Mouse (Mus musculus) forebrain, embryonic 12.5 days (tissue): ENCODE data around the gene Dpp4. TPM values are rescaled to one million over a fixed set of nuclear protein-coding genes. Genes with fewer than 3 reads are reported as not detected.

Source experiments
- ATAC-seq: fragments of 200-750 bp; cut with Nextera tagmentation; 2 replicates; pipeline ENCODE4 v1.8.0; 2017; ENCODE audit warnings: moderate TSS enrichment; ENCODE audit not compliant: low FRiP score
- H3K27ac ChIP-seq: fragments of 300-500 bp; sonication (generic); 2 replicates; pipeline ENCODE4 v1.5.1; 2016; ENCODE audit warnings: mild to moderate bottlenecking
- H3K27me3 ChIP-seq: fragments of 300-500 bp; sonication (generic); 2 replicates; pipeline ENCODE4 v1.6.1; 2016; ENCODE audit warnings: mild to moderate bottlenecking
- H3K36me3 ChIP-seq: fragments of 300-500 bp; sonication (generic); replicated peaks from 2 replicates; pipeline ENCODE4 v1.6.1; 2016; ENCODE audit warnings: mild to moderate bottlenecking
- H3K4me1 ChIP-seq: fragments of 300-500 bp; sonication (generic); 2 replicates; pipeline ENCODE4 v1.6.1; 2016
- H3K4me2 ChIP-seq: fragments of 300-500 bp; sonication (generic); 2 replicates; pipeline ENCODE4 v1.6.1; 2016; ENCODE audit warnings: mild to moderate bottlenecking, moderate library complexity
- H3K4me3 ChIP-seq: fragments of 300-500 bp; sonication (generic); replicated peaks from 2 replicates; pipeline ENCODE4 v1.5.1; 2016; ENCODE audit warnings: mild to moderate bottlenecking
- H3K9ac ChIP-seq: fragments of 300-500 bp; sonication (generic); 2 replicates; pipeline ENCODE4 v1.6.1; 2016; ENCODE audit warnings: mild to moderate bottlenecking
- H3K9me3 ChIP-seq: fragments of 300-500 bp; sonication (generic); 2 replicates; pipeline ENCODE4 v1.6.1; 2016
- WGBS: fragments of 180-500 bp; shearing (Covaris S2); methylation state at CpG from one replicate; pipeline ENCODE4 v1.1.7; 2016; 5-methylcytosine and 5-hydroxymethylcytosine counted together
- polyA plus RNA-seq: library from polyadenylated mRNA; unstranded; fragments of >200 nt; fragmentation: Nextera tagmentation; extraction: Ambion mirVana; gene quantifications from 2 replicates; pipeline ENCODE4 v1.2.1, GENCODE M21; 2016

Dpp4 gene
- polyA plus RNA-seq, 1 experiment from 2014 or later: 1.0 TPM

GRCm38 (mm10) chr2:62344367-62344766, 67.7 kb downstream of the Dpp4 start:
- no peak overlapping the region for H3K4me2 ChIP-seq
- H3K36me3 ChIP-seq: no peaks in the 10 kb centered on the region
- peaks cover 8% of the 10 kb centered on the region for H3K4me1 ChIP-seq
- no peaks in the 10 kb centered on the region for H3K9me3 ChIP-seq
- no peak overlapping the region for H3K27ac ChIP-seq
- H3K27me3 ChIP-seq: peaks cover 6% of the 10 kb centered on the region; the same call in 1 of the 2 replicates
- no peak for ATAC-seq
- WGBS: 61% methylated on average over 6 of the region's 6 CpGs
- H3K9ac ChIP-seq: no peak overlapping the region
- no peak overlapping the region for H3K4me3 ChIP-seq

GRCm38 (mm10) chr2:62341734-62342128, 70.3 kb downstream of the Dpp4 start:
- H3K4me3 ChIP-seq: no peak overlapping the region; the same call in 1 of the 2 replicates
- peaks cover 6% of the 10 kb centered on the region; the same call in 1 of the 2 replicates for H3K27me3 ChIP-seq
- H3K36me3 ChIP-seq: no peaks in the 10 kb centered on the region
- no peaks in the 10 kb centered on the region for H3K9me3 ChIP-seq
- ATAC-seq: 0 out of 2 replicates have a peak, but pooled peaks have one; percentile 36
- WGBS: 12% methylated on average over 14 of the region's 14 CpGs
- peak overlapping the region; percentile 44 for H3K4me2 ChIP-seq
- no peak overlapping the region for H3K9ac ChIP-seq
- H3K27ac ChIP-seq: no peak overlapping the region
- H3K4me1 ChIP-seq: peaks cover 8% of the 10 kb centered on the region

DNA sequence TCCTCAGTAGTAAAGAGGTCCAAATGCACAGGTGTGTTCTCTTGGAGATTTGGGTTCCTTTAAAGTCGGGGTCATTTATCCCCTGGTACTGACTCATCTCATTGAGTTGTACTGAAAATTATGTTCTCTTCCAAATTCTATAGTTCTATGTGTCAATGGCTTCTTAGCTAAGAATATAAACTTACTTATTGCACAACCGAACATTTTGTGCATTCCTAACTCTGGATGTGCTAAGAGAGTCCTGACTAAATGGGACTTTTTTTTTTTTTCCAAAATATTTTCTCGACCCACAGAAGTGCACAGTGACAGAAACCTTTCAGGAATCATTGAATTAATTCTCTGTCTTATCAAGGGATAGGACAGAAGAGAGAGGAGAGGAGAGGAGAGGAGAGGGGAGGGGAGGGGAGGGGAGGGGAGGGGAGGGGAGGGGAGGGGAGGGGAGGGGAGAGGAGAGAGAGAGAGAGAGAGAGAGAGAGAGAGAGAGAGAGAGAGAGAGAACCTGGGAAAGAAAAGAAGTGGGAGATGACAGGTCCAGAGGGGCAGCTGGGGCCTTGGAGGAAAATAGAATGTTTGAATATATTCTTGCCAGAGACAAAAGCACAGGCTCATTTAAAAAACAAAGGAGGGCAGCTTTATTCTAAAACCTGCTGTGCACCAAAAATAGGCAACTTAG, 70.8 kb downstream of the Dpp4 start:
- Histone ChIP-seq H3K27ac (no peak overlapping the region), H3K27me3 (peaks cover 6% of the 10 kb centered on the region; the same call in 1 of the 2 replicates), H3K9ac (no peak overlapping the region), H3K4me1 (peaks cover 8% of the 10 kb centered on the region), H3K4me2 (peak overlapping the region; percentile 44), H3K4me3 (no peak overlapping the region), H3K36me3 (no peaks in the 10 kb centered on the region), H3K9me3 (no peaks in the 10 kb centered on the region)
- WGBS: 67% methylated on average over 3 of the region's 3 CpGs
- no peak for ATAC-seq

DNA sequence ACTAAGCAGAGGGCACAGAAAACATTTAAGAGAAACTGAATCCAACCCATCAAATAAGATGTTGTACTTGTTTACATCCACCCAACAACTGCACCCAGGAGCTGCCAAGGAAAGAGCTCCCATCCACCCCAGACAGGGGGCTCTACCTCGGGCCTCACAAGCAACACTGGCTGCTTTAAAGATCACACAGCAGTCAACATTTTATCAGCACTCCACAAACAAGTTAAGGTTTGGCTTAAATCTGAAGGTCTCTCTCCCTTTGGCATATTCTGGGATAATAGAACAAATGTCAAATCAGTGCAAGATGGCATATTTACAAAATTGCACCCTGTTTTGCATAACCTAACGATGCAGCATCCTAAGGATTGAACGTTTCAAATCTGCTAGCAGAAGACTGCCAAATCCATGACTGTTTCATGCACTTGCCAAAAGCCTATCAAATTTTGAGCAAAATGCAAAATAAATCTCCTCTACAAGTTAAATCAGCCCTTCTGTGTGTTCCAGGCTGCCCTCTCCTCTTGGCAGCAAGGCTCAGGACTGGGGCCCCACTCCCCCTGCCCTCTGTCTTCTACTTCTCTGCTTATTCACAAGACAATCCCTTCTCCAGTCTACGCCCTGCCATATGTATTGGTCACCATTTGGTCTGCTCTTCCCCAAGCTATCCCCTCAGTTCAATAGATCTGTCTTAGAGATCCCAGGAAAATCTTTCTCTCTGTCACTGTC, 72.6 kb downstream of the Dpp4 start:
- H3K4me1 ChIP-seq: peaks cover 8% of the 10 kb centered on the region
- no peak overlapping the region for H3K4me3 ChIP-seq
- H3K27ac ChIP-seq: no peak overlapping the region
- H3K36me3 ChIP-seq: no peaks in the 10 kb centered on the region
- no peak overlapping the region for H3K9ac ChIP-seq
- no peak for ATAC-seq
- no peaks in the 10 kb centered on the region for H3K9me3 ChIP-seq
- H3K27me3 ChIP-seq: peaks cover 6% of the 10 kb centered on the region; the same call in 1 of the 2 replicates
- H3K4me2 ChIP-seq: no peak overlapping the region
- WGBS: 73% methylated on average over 4 of the region's 4 CpGs

GRCm38 (mm10) chr2:62337086-62337485, 74.9 kb downstream of the Dpp4 start:
- Histone ChIP-seq H3K4me3 (no peak overlapping the region), H3K27ac (no peak overlapping the region), H3K4me2 (no peak overlapping the region), H3K4me1 (peaks cover 6% of the 10 kb centered on the region), H3K9ac (no peak overlapping the region), H3K9me3 (no peaks in the 10 kb centered on the region), H3K36me3 (no peaks in the 10 kb centered on the region), H3K27me3 (no peaks in the 10 kb centered on the region)
- WGBS: 94% methylated on average over 7 of the region's 7 CpGs
- no peak for ATAC-seq

GRCm38 (mm10) chr2:62334397-62335243, 77.4 kb downstream of the Dpp4 start:
- no peak for ATAC-seq
- no peak overlapping the region for H3K9ac ChIP-seq
- H3K27me3 ChIP-seq: no peaks in the 10 kb centered on the region
- no peaks in the 10 kb centered on the region for H3K9me3 ChIP-seq
- H3K4me1 ChIP-seq: no peaks in the 10 kb centered on the region
- H3K36me3 ChIP-seq: no peaks in the 10 kb centered on the region
- no peak overlapping the region for H3K4me3 ChIP-seq
- no peak overlapping the region for H3K27ac ChIP-seq
- WGBS: 77% methylated on average over 4 of the region's 4 CpGs
- no peak overlapping the region for H3K4me2 ChIP-seq

- no peaks in the 10 kb centered on the region for H3K4me1 ChIP-seq
- no peak overlapping the region for H3K4me3 ChIP-seq
- H3K4me2 ChIP-seq: no peak overlapping the region
- no peaks in the 10 kb centered on the region for H3K9me3 ChIP-seq
- ATAC-seq: no peak
- no peaks in the 10 kb centered on the region for H3K36me3 ChIP-seq
- H3K9ac ChIP-seq: no peak overlapping the region
- H3K27me3 ChIP-seq: no peaks in the 10 kb centered on the region
- H3K27ac ChIP-seq: no peak overlapping the region
- WGBS: 65% methylated on average over 8 of the region's 8 CpGs
Measured at GRCm38 (mm10) chr2:62332465-62332864, 79.6 kb downstream of the Dpp4 start.

DNA sequence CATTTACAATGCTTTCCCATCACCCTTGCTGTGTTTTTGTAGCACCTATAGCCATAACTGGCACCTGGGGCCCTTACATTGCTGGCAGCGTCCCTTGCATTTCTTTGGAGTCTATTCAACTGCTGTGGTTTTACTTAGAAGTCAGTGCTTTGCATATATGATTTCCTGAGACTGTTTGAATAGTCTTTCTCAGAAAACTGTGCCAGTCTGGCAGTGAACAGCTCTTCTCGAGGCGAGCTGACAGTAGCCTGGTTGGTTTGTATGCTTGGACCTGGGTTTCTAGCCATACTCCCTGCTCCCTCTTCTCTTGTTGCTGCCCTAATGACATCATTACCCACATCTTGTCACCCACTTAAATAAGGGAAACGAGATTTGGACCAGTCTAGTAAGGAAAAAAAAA, 80.1 kb downstream of the Dpp4 start:
- Histone ChIP-seq H3K9me3 (no peaks in the 10 kb centered on the region), H3K4me1 (no peaks in the 10 kb centered on the region), H3K27ac (no peak overlapping the region), H3K9ac (no peak overlapping the region), H3K4me3 (no peak overlapping the region), H3K36me3 (no peaks in the 10 kb centered on the region), H3K4me2 (no peak overlapping the region), H3K27me3 (no peaks in the 10 kb centered on the region)
- WGBS: 67% methylated on average over 4 of the region's 4 CpGs
- ATAC-seq: no peak

DNA sequence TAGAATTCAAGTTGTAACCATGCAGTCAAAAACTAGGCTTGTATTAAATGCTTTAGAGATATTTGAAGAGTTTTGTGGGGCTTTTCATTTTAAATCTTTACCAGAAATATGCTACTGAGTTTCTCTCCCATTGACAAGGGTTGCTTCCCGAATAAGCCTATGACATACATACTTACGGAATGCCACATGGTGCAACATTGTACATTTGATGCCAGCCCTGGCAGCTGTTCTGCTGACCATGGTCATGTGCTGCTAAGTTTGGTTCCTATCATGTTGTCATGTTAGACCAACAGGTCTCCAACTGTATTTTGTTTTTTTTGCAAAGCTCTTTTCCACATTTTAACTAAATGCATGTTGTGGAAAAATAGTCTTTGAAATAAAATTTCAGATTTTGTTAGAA, 86.6 kb downstream of the Dpp4 start:
- H3K9me3 ChIP-seq: no peaks in the 10 kb centered on the region
- H3K27me3 ChIP-seq: no peaks in the 10 kb centered on the region
- H3K27ac ChIP-seq: no peak overlapping the region
- H3K9ac ChIP-seq: no peak overlapping the region
- no peaks in the 10 kb centered on the region for H3K4me1 ChIP-seq
- no peaks in the 10 kb centered on the region for H3K36me3 ChIP-seq
- H3K4me3 ChIP-seq: no peak overlapping the region
- H3K4me2 ChIP-seq: no peak overlapping the region
- 95% methylated on average over 2 of the region's 2 CpGs for WGBS
- no peak for ATAC-seq

- no peak for ATAC-seq
- Histone ChIP-seq H3K36me3 (no peaks in the 10 kb centered on the region), H3K9me3 (no peaks in the 10 kb centered on the region), H3K4me3 (no peak overlapping the region), H3K27me3 (no peaks in the 10 kb centered on the region), H3K9ac (no peak overlapping the region), H3K27ac (no peak overlapping the region), H3K4me2 (no peak overlapping the region), H3K4me1 (no peaks in the 10 kb centered on the region)
- WGBS: 88% methylated on average over 9 of the region's 9 CpGs
Measured at GRCm38 (mm10) chr2:62323078-62323637, 88.9 kb downstream of the Dpp4 start.

DNA sequence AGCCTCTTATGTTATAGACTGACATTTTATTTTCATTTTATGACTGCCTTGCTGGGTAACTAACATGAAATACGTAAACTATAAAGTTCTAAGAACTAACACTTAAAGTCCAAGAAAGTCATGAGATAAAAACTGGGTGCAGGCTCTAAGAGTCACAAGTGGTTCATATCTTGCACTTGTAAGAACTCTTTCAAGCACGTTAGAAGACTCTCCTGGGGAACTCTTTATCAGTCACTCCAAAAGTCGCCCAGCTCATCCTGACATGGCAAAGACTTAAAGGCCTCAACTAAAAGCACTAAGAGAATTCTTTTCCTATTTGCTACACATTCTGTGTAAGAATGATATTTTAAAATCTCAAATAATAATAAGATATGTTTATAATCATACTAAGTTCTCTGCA, 92.5 kb downstream of the Dpp4 start:
- no peaks in the 10 kb centered on the region for H3K27me3 ChIP-seq
- no peak overlapping the region for H3K9ac ChIP-seq
- no peaks in the 10 kb centered on the region for H3K36me3 ChIP-seq
- no peak overlapping the region for H3K4me2 ChIP-seq
- WGBS: 89% methylated on average over 3 of the region's 3 CpGs
- no peaks in the 10 kb centered on the region for H3K9me3 ChIP-seq
- H3K27ac ChIP-seq: no peak overlapping the region
- no peak for ATAC-seq
- no peaks in the 10 kb centered on the region for H3K4me1 ChIP-seq
- H3K4me3 ChIP-seq: no peak overlapping the region

DNA sequence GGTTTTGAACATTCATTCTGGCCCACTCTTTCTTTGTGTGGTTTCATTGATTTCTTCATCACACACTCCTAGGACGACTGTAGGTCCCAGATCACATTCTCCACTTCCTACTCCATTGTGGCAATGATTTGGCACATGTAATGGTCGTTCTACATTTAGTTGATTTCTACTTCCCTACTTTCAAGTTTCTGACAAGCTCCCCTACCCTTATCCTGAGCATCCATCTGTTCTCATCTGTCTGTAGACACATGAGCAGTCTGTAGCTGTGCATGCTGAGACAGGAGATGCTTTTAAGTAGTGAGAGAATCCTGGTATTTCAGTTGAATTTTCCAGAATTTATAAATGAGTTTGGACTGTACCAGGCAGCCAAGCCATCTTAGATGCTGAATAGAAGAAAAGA, 95.1 kb downstream of the Dpp4 start:
- no peaks in the 10 kb centered on the region for H3K27me3 ChIP-seq
- ATAC-seq: no peak
- no peak overlapping the region for H3K4me2 ChIP-seq
- H3K4me3 ChIP-seq: no peak overlapping the region
- no peaks in the 10 kb centered on the region for H3K36me3 ChIP-seq
- H3K9ac ChIP-seq: no peak overlapping the region
- 68% methylated on average over 2 of the region's 2 CpGs for WGBS
- no peaks in the 10 kb centered on the region for H3K9me3 ChIP-seq
- H3K27ac ChIP-seq: no peak overlapping the region
- no peaks in the 10 kb centered on the region for H3K4me1 ChIP-seq
